Mouse (Mus musculus) neutrophil, adult 83 days (primary cell): ENCODE data around the gene Zfp61. TPM values are rescaled to one million over a fixed set of nuclear protein-coding genes. Genes with fewer than 3 reads are reported as not detected.

Experiments
- total RNA-seq, 2 experiments: library from RNA; stranded (reverse); gene quantifications; one replicate each; pipeline ENCODE4 v1.2.4; 2023

The Zfp61 gene
- total RNA-seq, result 1 to 10 TPM; 4.1 to 4.4 TPM

GRCm38 (mm10) chr7:24300771-24301282 is at the start of gene Zfp61:
TSS of gene Zfp61 (minus strand) at chr7:24301232.

GRCm38 (mm10) chr7:24348896-24349295 is 47.9 kb upstream of the Zfp61 start, which contains the start of gene Lypd5:
TSS of gene Lypd5 (plus strand) at chr7:24349196.

GRCm38 (mm10) chr7:24333304-24333986 is 32.4 kb upstream of the Zfp61 start, which contains the start of gene Tescl:
TSS of gene Tescl (minus strand) at chr7:24333936.

GRCm38 (mm10) chr7:24316567-24317092 is 15.6 kb upstream of the Zfp61 start, which contains the start of gene Zfp94:
TSS of gene Zfp94 (minus strand) at chr7:24316666.

GRCm38 (mm10) chr7:24270288-24270672 is 30.8 kb downstream of the Zfp61 start, which contains the start of gene Zfp93:
TSS of gene Zfp93 (plus strand) at chr7:24270420.

GRCm38 (mm10) chr7:24254633-24255474 is 46.2 kb downstream of the Zfp61 start, which contains the start of gene Zfp108:
TSS of gene Zfp108 (plus strand) at chr7:24254794.

Other genes with a start within 250 kb of the Zfp61 start
- not detected for gene Vmn1r183, start 248.0 kb downstream of the Zfp61 start, total RNA-seq
- 10 to 100 TPM; 13.4 to 13.8 TPM for gene Zfp180, start 219.3 kb downstream of the Zfp61 start, total RNA-seq
- under 1 TPM; 0.60 to 0.70 TPM for gene Zfp112, start 188.9 kb downstream of the Zfp61 start, total RNA-seq
- gene Zfp235, start 167.1 kb downstream of the Zfp61 start, total RNA-seq, result 1 to 10 TPM; 3.1 to 4.5 TPM
- under 1 TPM in 1 of 2 experiments, not detected in 1; 0.28 TPM for gene Zfp114, start 126.2 kb downstream of the Zfp61 start, total RNA-seq
- 1 to 10 TPM; 3.6 to 4.0 TPM for gene Zfp111, start 89.8 kb downstream of the Zfp61 start, total RNA-seq
- gene Zfp109, start 63.7 kb downstream of the Zfp61 start, total RNA-seq, result under 1 TPM; 0.73 to 0.90 TPM
- gene Zfp108, start 46.4 kb downstream of the Zfp61 start, total RNA-seq, result under 1 TPM in 1 of 2 experiments, not detected in 1; 0.35 TPM
- under 1 TPM; 0.18 to 0.57 TPM for gene Zfp93, start 30.8 kb downstream of the Zfp61 start, total RNA-seq
- 1 to 10 TPM in 1 of 2 experiments, under 1 TPM in 1; 0.50 to 1.2 TPM for gene Zfp94, start 15.4 kb upstream of the Zfp61 start, total RNA-seq
- gene Tescl, start 32.7 kb upstream of the Zfp61 start, total RNA-seq, result not detected
- not detected for gene Lypd5, start 48.0 kb upstream of the Zfp61 start, total RNA-seq
- gene Kcnn4, start 69.0 kb upstream of the Zfp61 start, total RNA-seq, result 10 to 100 TPM; 18.0 to 23.3 TPM
- gene Smg9, start 98.4 kb upstream of the Zfp61 start, total RNA-seq, result 10 to 100 TPM; 47.5 to 50.1 TPM
- 1 to 10 TPM; 1.2 to 1.6 TPM for gene Irgc1, start 151.1 kb upstream of the Zfp61 start, total RNA-seq
- gene Plaur, start 161.3 kb upstream of the Zfp61 start, total RNA-seq, result 100 to 1,000 TPM; 869 to 905 TPM
- under 1 TPM in 1 of 2 experiments, not detected in 1; 0.20 TPM for gene Cadm4, start 180.8 kb upstream of the Zfp61 start, total RNA-seq
- gene Zfp428, start 205.8 kb upstream of the Zfp61 start, total RNA-seq, result under 1 TPM; 0.53 to 0.96 TPM
- gene AC161166.1, start 211.2 kb upstream of the Zfp61 start, total RNA-seq, result not detected
- gene Irgq, start 229.5 kb upstream of the Zfp61 start, total RNA-seq, result 1 to 10 TPM; 5.8 to 6.4 TPM
- gene Pinlyp, start 244.9 kb upstream of the Zfp61 start, total RNA-seq, result not detected
- gene Xrcc1, start 245.1 kb upstream of the Zfp61 start, total RNA-seq, result 10 to 100 TPM; 33.5 to 34.6 TPM